Mouse (Mus musculus) G1E (cell line): ENCODE measurements around the gene Ndufa4l2.

Source experiments
- CTCF ChIP-seq: IDR thresholded peaks from 2 replicates; pipeline ENCODE4 v1.5.1; 2012; ENCODE audit warnings: low read depth, low read length, inconsistent platforms, mixed read lengths
- GATA1 ChIP-seq: IDR thresholded peaks from 2 replicates; pipeline ENCODE4 v1.6.1; 2012; ENCODE audit warnings: borderline replicate concordance, low read length, inconsistent platforms, mixed read lengths
- GATA2 ChIP-seq: IDR thresholded peaks from 2 replicates; pipeline ENCODE4 v1.6.1; 2012; ENCODE audit warnings: low read depth, low read length, inconsistent platforms, borderline replicate concordance
- POLR2AphosphoS5 ChIP-seq: IDR thresholded peaks from 2 replicates; pipeline ENCODE4 v1.6.1; 2012; ENCODE audit warnings: low read depth, low read length, inconsistent platforms; ENCODE audit not compliant: insufficient replicate concordance
- TAL1 ChIP-seq: conservative IDR thresholded peaks from 2 replicates; pipeline ENCODE4 v1.6.1; 2012; ENCODE audit warnings: low read depth, low read length, inconsistent platforms, mixed read lengths

GRCm38 (mm10) chr10:127515983-127516459 lies 1.3 kb downstream of the Ndufa4l2 start:
- TF ChIP-seq CTCF (no peak), GATA1 (no peak), TAL1 (no peak), POLR2AphosphoS5 (no peak), GATA2 (no peak)
